Mouse (Mus musculus) hindbrain, embryonic 14.5 days (tissue): ENCODE data around the gene Riiad1. TPM values are rescaled to one million over a fixed set of nuclear protein-coding genes. Genes with fewer than 3 reads are reported as not detected.

Experiments
- ATAC-seq: fragments of 200-750 bp; cut with Nextera tagmentation; 2 replicates; pipeline ENCODE4 v1.8.0; 2017; ENCODE audit warnings: moderate number of reproducible peaks, mild to moderate bottlenecking, moderate TSS enrichment, moderate library complexity; ENCODE audit not compliant: low FRiP score
- DNase-seq: peaks from one replicate; pipeline ENCODE4 v3.0.0-alpha.2; 2015; ENCODE audit warnings: low spot score
- H3K27ac ChIP-seq: fragments of 300-500 bp; sonication (generic); 2 replicates; pipeline ENCODE4 v1.5.1; 2014; ENCODE audit warnings: mild to moderate bottlenecking, moderate library complexity
- H3K27me3 ChIP-seq: fragments of 300-500 bp; sonication (generic); 2 replicates; pipeline ENCODE4 v1.6.1; 2014; ENCODE audit warnings: mild to moderate bottlenecking, low read length, mixed read lengths; ENCODE audit not compliant: control insufficient read depth, insufficient read depth
- H3K36me3 ChIP-seq: fragments of 300-500 bp; sonication (generic); replicated peaks from 2 replicates; pipeline ENCODE4 v1.6.1; 2014; ENCODE audit not compliant: control insufficient read depth, insufficient read depth
- H3K4me1 ChIP-seq: fragments of 300-500 bp; sonication (generic); replicated peaks from 2 replicates; pipeline ENCODE4 v1.6.1; 2014; ENCODE audit warnings: antibody characterized with exemption, low read length, mixed read lengths; ENCODE audit not compliant: control insufficient read depth, insufficient read depth
- H3K4me2 ChIP-seq: fragments of 300-500 bp; sonication (generic); replicated peaks from 2 replicates; pipeline ENCODE4 v1.6.1; 2014; ENCODE audit warnings: mild to moderate bottlenecking, moderate library complexity
- H3K4me3 ChIP-seq: fragments of 300-500 bp; sonication (generic); replicated peaks from 2 replicates; pipeline ENCODE4 v1.5.1; 2014; ENCODE audit warnings: mild to moderate bottlenecking, low read length
- H3K9ac ChIP-seq: fragments of 300-500 bp; sonication (generic); 2 replicates; pipeline ENCODE4 v1.6.1; 2014
- H3K9me3 ChIP-seq: fragments of 300-500 bp; sonication (generic); 2 replicates; pipeline ENCODE4 v1.6.1; 2016; ENCODE audit warnings: low read length; ENCODE audit not compliant: control insufficient read depth
- WGBS: fragments of 180-500 bp; shearing (Covaris S2); extraction: QIAGEN DNeasy Blood & Tissue Kit; methylation state at CpG from one replicate; pipeline ENCODE4 v1.1.7; 2014; 5-methylcytosine and 5-hydroxymethylcytosine counted together
- polyA plus RNA-seq: library from polyadenylated mRNA; unstranded; fragments of >200 nt; fragmentation: Nextera tagmentation; extraction: Ambion mirVana; gene quantifications from 2 replicates; pipeline ENCODE4 v1.2.1, GENCODE M21; 2014

Gene Riiad1
- polyA plus RNA-seq, 1 experiment from 2014 or later, result 24.9 TPM

DNA sequence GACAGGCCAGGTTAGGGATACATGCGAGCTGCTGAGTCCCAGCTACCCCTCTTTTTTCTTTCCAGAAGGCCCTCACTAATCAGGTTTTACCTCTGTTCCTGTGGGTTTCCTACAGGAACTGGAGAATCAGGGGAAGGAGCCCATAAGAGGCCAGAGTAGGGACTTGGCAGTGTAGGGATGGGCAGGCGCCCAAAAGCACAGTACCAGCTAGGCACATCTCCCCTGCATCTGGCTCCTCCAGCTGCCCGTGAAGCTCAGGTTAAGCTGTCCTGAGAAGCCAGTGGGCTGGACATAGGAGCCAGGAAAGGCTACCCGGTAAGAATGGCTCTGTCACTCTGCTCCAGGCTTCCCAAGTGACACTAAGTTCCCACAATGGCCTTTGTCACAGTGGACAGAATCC is 1.3 kb upstream of the Riiad1 start:
- Histone ChIP-seq H3K9me3 (no peaks in the 10 kb centered on the region), H3K4me2 (peak overlapping the region; percentile 74; the same call in 1 of the 2 replicates), H3K27me3 (no peaks in the 10 kb centered on the region), H3K27ac (no peak overlapping the region), H3K4me3 (no peak overlapping the region), H3K4me1 (peaks cover 80% of the 10 kb centered on the region), H3K36me3 (peaks cover 46% of the 10 kb centered on the region), H3K9ac (no peak overlapping the region)
- WGBS, result 69% methylated on average over 4 of the region's 4 CpGs
- DNase-seq (no peak), ATAC-seq (no peak)

- Histone ChIP-seq H3K36me3 (peaks cover 27% of the 10 kb centered on the region), H3K9me3 (no peaks in the 10 kb centered on the region), H3K4me3 (peak overlapping the region; percentile 77), H3K9ac (peak overlapping the region; percentile 97), H3K27me3 (no peaks in the 10 kb centered on the region), H3K27ac (peak overlapping the region; percentile 95), H3K4me2 (peak overlapping the region; percentile 74), H3K4me1 (peaks cover 62% of the 10 kb centered on the region)
- WGBS, result 7% methylated on average over 11 of the region's 11 CpGs
- ATAC-seq, result no peak
- peak; percentile 37 for DNase-seq
Observed at GRCm38 (mm10) chr3:94479564-94479963, 577 bp downstream of the Riiad1 start.

- H3K9me3 ChIP-seq, result no peaks in the 10 kb centered on the region
- H3K4me1 ChIP-seq, result peaks cover 54% of the 10 kb centered on the region
- H3K27me3 ChIP-seq, result no peaks in the 10 kb centered on the region
- DNase-seq (no peak), ATAC-seq (peak; percentile 12)
- WGBS, result 2% methylated on average over 9 of the region's 9 CpGs
- H3K36me3 ChIP-seq, result peaks cover 24% of the 10 kb centered on the region
- peak overlapping the region; percentile 74 for H3K4me2 ChIP-seq
- H3K9ac ChIP-seq, result peak overlapping the region; percentile 97
- H3K27ac ChIP-seq, result peak overlapping the region; percentile 95
- peak overlapping the region; percentile 77 for H3K4me3 ChIP-seq
Observed at GRCm38 (mm10) chr3:94478591-94479169, 1.5 kb downstream of the Riiad1 start.

GRCm38 (mm10) chr3:94477981-94478422 is 2.1 kb downstream of the Riiad1 start, which contains the start of gene Celf3:
TSS of gene Celf3 (plus strand) at chr3:94478295.
- ATAC-seq (peak; percentile 94), DNase-seq (peak; percentile 80)
- H3K4me1 ChIP-seq, result peaks cover 48% of the 10 kb centered on the region
- H3K4me3 ChIP-seq, result peak within 1 kb of the TSS; percentile 77
- H3K9me3 ChIP-seq, result no peaks in the 10 kb centered on the region
- H3K27me3 ChIP-seq, result no peaks in the 10 kb centered on the region
- H3K9ac ChIP-seq, result peak within 1 kb of the TSS; percentile 97
- peak within 1 kb of the TSS; percentile 74 for H3K4me2 ChIP-seq
- H3K27ac ChIP-seq, result peak within 1 kb of the TSS; percentile 95
- peaks cover 20% of the 10 kb centered on the region for H3K36me3 ChIP-seq
- WGBS, result under 1% methylated on average over 14 of the region's 14 CpGs

GRCm38 (mm10) chr3:94477444-94477843 is 2.7 kb downstream of the Riiad1 start:
- Histone ChIP-seq H3K27ac (peak overlapping the region; percentile 95), H3K9me3 (no peaks in the 10 kb centered on the region), H3K4me3 (peak overlapping the region; percentile 77), H3K36me3 (peaks cover 18% of the 10 kb centered on the region), H3K9ac (peak overlapping the region; percentile 97), H3K27me3 (no peaks in the 10 kb centered on the region), H3K4me1 (peaks cover 49% of the 10 kb centered on the region), H3K4me2 (peak overlapping the region; percentile 74)
- 22% methylated on average over 4 of the region's 4 CpGs for whole genome bisulfite sequencing
- DNase-seq (peak; percentile 31), ATAC-seq (peak; percentile 1)

DNA sequence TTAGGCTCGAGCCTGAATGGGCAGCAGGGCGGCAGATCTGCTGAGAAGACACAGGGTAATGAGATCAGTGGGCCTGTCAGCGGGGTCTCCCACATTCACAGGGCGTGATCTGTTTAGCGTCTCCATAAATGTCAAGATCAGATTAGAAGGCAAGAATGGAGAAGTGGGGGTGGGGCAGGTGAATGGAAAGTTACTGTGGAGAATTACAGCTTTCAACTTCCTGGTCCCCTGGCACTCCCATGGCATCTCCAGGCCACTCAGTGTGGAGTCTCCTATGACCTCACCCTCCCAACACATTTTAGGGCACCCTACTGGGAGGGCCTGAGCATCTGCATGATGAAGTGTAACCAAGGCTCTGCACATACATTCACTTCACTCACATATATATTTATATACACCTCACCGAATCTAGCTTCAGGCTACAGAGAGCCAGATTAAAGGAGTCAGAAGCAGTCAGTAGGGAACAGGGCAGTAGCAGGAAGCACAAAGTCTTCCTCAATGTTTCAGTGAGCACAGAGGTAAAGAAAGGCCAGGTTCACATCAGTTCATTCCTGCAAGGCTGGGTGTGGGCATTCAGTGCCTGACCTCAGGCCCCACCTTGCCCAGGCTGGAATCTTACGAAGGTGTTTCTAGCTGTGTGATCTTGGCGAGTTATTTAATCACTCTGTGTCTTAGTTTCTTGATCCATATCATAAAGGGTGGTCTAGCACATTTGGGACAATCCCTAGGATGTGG is 3.7 kb downstream of the Riiad1 start:
- H3K4me1 ChIP-seq, result peaks cover 41% of the 10 kb centered on the region
- H3K27me3 ChIP-seq, result no peaks in the 10 kb centered on the region
- ATAC-seq, result no peak
- H3K36me3 ChIP-seq, result peaks cover 9% of the 10 kb centered on the region
- peak overlapping the region; percentile 31; the same call in 1 of the 2 replicates for H3K9ac ChIP-seq
- H3K4me2 ChIP-seq, result peak overlapping the region; percentile 74
- 61% methylated on average over 8 of the region's 8 CpGs for WGBS
- no peak for DNase-seq
- no peak overlapping the region; the same call in 1 of the 2 replicates for H3K4me3 ChIP-seq
- peak overlapping the region; percentile 95 for H3K27ac ChIP-seq
- H3K9me3 ChIP-seq, result no peaks in the 10 kb centered on the region

GRCm38 (mm10) chr3:94473567-94474232 is 6.4 kb downstream of the Riiad1 start:
- 78% methylated on average over 5 of the region's 5 CpGs for WGBS
- Histone ChIP-seq H3K9ac (no peak overlapping the region), H3K27me3 (no peaks in the 10 kb centered on the region), H3K36me3 (no peaks in the 10 kb centered on the region), H3K4me3 (no peak overlapping the region), H3K4me1 (peaks cover 19% of the 10 kb centered on the region), H3K9me3 (no peaks in the 10 kb centered on the region), H3K4me2 (no peak overlapping the region), H3K27ac (no peak overlapping the region)
- DNase-seq, result no peak
- ATAC-seq, result no peak

DNA sequence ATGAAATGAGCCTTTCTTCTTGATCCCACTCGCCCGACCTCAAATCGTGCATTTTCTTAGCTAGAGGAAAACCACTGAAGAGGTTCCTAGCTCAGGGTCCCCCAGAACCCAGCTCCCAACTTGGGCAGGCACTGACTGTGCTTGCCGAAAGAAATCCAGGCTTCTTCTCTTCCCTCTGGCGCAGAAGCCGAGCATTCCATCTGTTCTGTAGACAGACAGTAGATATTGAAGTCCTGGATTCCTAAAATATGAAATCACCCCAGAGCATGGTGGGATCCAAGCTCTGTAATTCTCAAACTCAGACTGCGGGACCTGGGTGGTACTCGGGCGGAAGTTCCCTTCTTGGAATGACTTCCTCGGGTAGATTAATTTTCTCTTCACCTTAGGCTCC is 7.0 kb downstream of the Riiad1 start:
- Histone ChIP-seq H3K9ac (no peak overlapping the region), H3K27me3 (no peaks in the 10 kb centered on the region), H3K4me2 (peak overlapping the region; percentile 53; the same call in 1 of the 2 replicates), H3K4me1 (peaks cover 19% of the 10 kb centered on the region), H3K9me3 (no peaks in the 10 kb centered on the region), H3K36me3 (no peaks in the 10 kb centered on the region), H3K4me3 (no peak overlapping the region), H3K27ac (peak overlapping the region; percentile 23; the same call in 1 of the 2 replicates)
- no peak for DNase-seq
- ATAC-seq, result no peak
- WGBS, result 48% methylated on average over 10 of the region's 10 CpGs
